Mouse (Mus musculus): ENCODE data around the gene Ckmt1.
"Not testable (repeated sequence)": the region's sequence is repeated elsewhere in the genome, so short reads cannot be mapped to it uniquely, and the experiment has no call there.

Ckmt1 gene

GRCm38 (mm10) chr2:121357494-121357893 is at the start of gene Ckmt1:
TSS of gene Ckmt1 (plus strand) at chr2:121357714.
- in situ Hi-C loops (cut with MboI; ENCODE audit: low pct_unique_long_range_greater_than_20kb in 1 of 2, low sequenced_read_pairs in 2 of 2, unreplicated experiment in 1 of 2), result no loop called here

- in situ Hi-C loops (cut with MboI; ENCODE audit: low pct_unique_long_range_greater_than_20kb in 1 of 2, low sequenced_read_pairs in 2 of 2, unreplicated experiment in 1 of 2), result no loop called here
These were observed 48.5 kb upstream of the Ckmt1 start for GRCm38 (mm10) chr2:121308997-121309416.

- in situ Hi-C loops (cut with MboI; ENCODE audit: low pct_unique_long_range_greater_than_20kb in 1 of 2, low sequenced_read_pairs in 2 of 2, unreplicated experiment in 1 of 2), result no loop called here
These were observed 41.2 kb upstream of the Ckmt1 start for GRCm38 (mm10) chr2:121316278-121316677.

GRCm38 (mm10) chr2:121323041-121323440 is 34.5 kb upstream of the Ckmt1 start:
- in situ Hi-C loops (cut with MboI; ENCODE audit: low pct_unique_long_range_greater_than_20kb in 1 of 2, low sequenced_read_pairs in 2 of 2, unreplicated experiment in 1 of 2), result no loop called here

GRCm38 (mm10) chr2:121323693-121324470 is 33.6 kb upstream of the Ckmt1 start:
- in situ Hi-C loops (cut with MboI; ENCODE audit: low pct_unique_long_range_greater_than_20kb in 1 of 2, low sequenced_read_pairs in 2 of 2, unreplicated experiment in 1 of 2), result no loop called here

- in situ Hi-C loops (cut with MboI; ENCODE audit: low pct_unique_long_range_greater_than_20kb in 1 of 2, low sequenced_read_pairs in 2 of 2, unreplicated experiment in 1 of 2), result no loop called here
These were observed 28.0 kb upstream of the Ckmt1 start for GRCm38 (mm10) chr2:121329492-121329891.

GRCm38 (mm10) chr2:121339057-121339456 is 18.5 kb upstream of the Ckmt1 start:
- in situ Hi-C loops (cut with MboI; ENCODE audit: low pct_unique_long_range_greater_than_20kb in 1 of 2, low sequenced_read_pairs in 2 of 2, unreplicated experiment in 1 of 2), result no loop called here

- in situ Hi-C loops (cut with MboI; ENCODE audit: low pct_unique_long_range_greater_than_20kb in 1 of 2, low sequenced_read_pairs in 2 of 2, unreplicated experiment in 1 of 2), result no loop called here
These were observed 4.4 kb upstream of the Ckmt1 start for GRCm38 (mm10) chr2:121353156-121353555.

GRCm38 (mm10) chr2:121354378-121354777 is 3.1 kb upstream of the Ckmt1 start:
- in situ Hi-C loops (cut with MboI; ENCODE audit: low pct_unique_long_range_greater_than_20kb in 1 of 2, low sequenced_read_pairs in 2 of 2, unreplicated experiment in 1 of 2), result no loop called here

- in situ Hi-C loops (cut with MboI; ENCODE audit: low pct_unique_long_range_greater_than_20kb in 1 of 2, low sequenced_read_pairs in 2 of 2, unreplicated experiment in 1 of 2), result no loop called here
These were observed 2.5 kb upstream of the Ckmt1 start, which contains the start of gene Ppip5k1 for GRCm38 (mm10) chr2:121354820-121355592. TSS of gene Ppip5k1 (minus strand) at chr2:121355396.

GRCm38 (mm10) chr2:121357961-121358360 is 447 bp downstream of the Ckmt1 start:
- in situ Hi-C loops (cut with MboI; ENCODE audit: low pct_unique_long_range_greater_than_20kb in 1 of 2, low sequenced_read_pairs in 2 of 2, unreplicated experiment in 1 of 2), result no loop called here

- in situ Hi-C loops (cut with MboI; ENCODE audit: low pct_unique_long_range_greater_than_20kb in 1 of 2, low sequenced_read_pairs in 2 of 2, unreplicated experiment in 1 of 2), result no loop called here
These were observed 867 bp downstream of the Ckmt1 start for GRCm38 (mm10) chr2:121358381-121358780.

GRCm38 (mm10) chr2:121359461-121359860 is 1.9 kb downstream of the Ckmt1 start:
- in situ Hi-C loops (cut with MboI; ENCODE audit: low pct_unique_long_range_greater_than_20kb in 1 of 2, low sequenced_read_pairs in 2 of 2, unreplicated experiment in 1 of 2), result no loop called here

GRCm38 (mm10) chr2:121363656-121364055 is 6.1 kb downstream of the Ckmt1 start:
- in situ Hi-C loops (cut with MboI; ENCODE audit: low pct_unique_long_range_greater_than_20kb in 1 of 2, low sequenced_read_pairs in 2 of 2, unreplicated experiment in 1 of 2), result no loop called here

- in situ Hi-C loops (cut with MboI; ENCODE audit: low pct_unique_long_range_greater_than_20kb in 1 of 2, low sequenced_read_pairs in 2 of 2, unreplicated experiment in 1 of 2), result no loop called here
These were observed 11.3 kb downstream of the Ckmt1 start for GRCm38 (mm10) chr2:121368831-121369230.

- in situ Hi-C loops (cut with MboI; ENCODE audit: low pct_unique_long_range_greater_than_20kb in 1 of 2, low sequenced_read_pairs in 2 of 2, unreplicated experiment in 1 of 2), result no loop called here
These were observed 13.4 kb downstream of the Ckmt1 start for GRCm38 (mm10) chr2:121370921-121371320.

GRCm38 (mm10) chr2:121372266-121372665 is 14.8 kb downstream of the Ckmt1 start:
- in situ Hi-C loops (cut with MboI; ENCODE audit: low pct_unique_long_range_greater_than_20kb in 1 of 2, low sequenced_read_pairs in 2 of 2, unreplicated experiment in 1 of 2), result no loop called here

- in situ Hi-C loops (cut with MboI; ENCODE audit: low pct_unique_long_range_greater_than_20kb in 1 of 2, low sequenced_read_pairs in 2 of 2, unreplicated experiment in 1 of 2), result no loop called here
These were observed 17.3 kb downstream of the Ckmt1 start for GRCm38 (mm10) chr2:121374766-121375165.

- in situ Hi-C loops (cut with MboI; ENCODE audit: low pct_unique_long_range_greater_than_20kb in 1 of 2, low sequenced_read_pairs in 2 of 2, unreplicated experiment in 1 of 2), result not testable (repeated sequence)
These were observed 29.6 kb downstream of the Ckmt1 start, which contains the start of gene Strc for GRCm38 (mm10) chr2:121386961-121387575. TSS of gene Strc (minus strand) at chr2:121387168.
